Mouse (Mus musculus) fibroblast of lung, adult 2 months (primary cell): ENCODE measurements at regions not wholly inside any gene's neighbourhood (a gene's known extent, or its start where the extent isn't known, plus 50 kb on each side); places are given as distances from the start of the nearest gene placed in this dataset.
"Not testable (repeated sequence)": the region's sequence is repeated elsewhere in the genome, so short reads cannot be mapped to it uniquely, and the experiment has no call there.

Experiments used
- DNase-seq: peaks from one replicate; pipeline ENCODE4 v3.0.0-alpha.2; 2011; ENCODE audit warnings: low read depth

- no peak for DNase-seq
Measured at GRCm38 (mm10) chr10:120726369-120726768, 172.5 kb downstream of the Msrb3 start.

- DNase-seq, result no peak
Measured at GRCm38 (mm10) chr10:120721956-120722532, 176.9 kb downstream of the Msrb3 start.

DNA sequence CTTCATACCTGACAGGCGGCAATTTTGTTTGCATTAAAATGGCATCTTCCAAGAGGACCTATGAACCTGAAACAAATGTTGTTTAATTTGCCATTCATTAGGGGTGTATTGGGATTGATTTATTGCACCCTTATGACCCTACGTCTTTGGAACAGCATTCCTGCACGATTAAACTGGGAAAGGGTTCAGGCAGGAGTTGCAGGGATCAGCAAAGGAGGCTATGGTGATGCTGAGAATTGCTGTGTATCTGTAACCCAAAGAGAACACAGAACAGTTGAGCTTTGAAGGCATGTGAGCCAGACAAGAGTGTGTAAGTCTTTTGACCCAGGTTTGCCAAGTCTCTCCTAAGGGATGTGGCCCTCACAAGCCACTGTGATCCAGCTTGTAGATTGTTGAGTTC is 177.9 kb downstream of the Msrb3 start:
- DNase-seq, result no peak

DNA sequence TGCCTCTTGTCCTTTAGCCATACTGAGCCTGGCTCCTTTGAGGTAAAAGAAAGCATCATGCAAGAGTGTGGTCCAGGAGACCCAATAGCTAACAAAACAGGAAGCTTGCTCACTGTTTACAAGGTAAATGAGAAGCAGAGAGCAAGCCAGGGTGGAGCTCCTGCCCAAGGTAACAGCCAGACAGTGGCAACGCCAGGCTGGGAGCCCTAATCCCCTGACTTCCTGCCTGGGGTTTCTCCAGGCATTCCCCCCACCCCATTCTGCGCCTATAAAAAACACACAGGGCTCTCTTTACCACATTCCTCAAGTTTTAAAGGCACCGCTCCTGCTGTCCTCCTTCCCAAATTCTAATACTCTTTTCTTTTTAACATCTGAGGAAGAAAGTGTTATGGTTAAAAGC is 178.8 kb downstream of the Msrb3 start:
- no peak for DNase-seq

- DNase-seq, result peak; percentile 80
Measured at GRCm38 (mm10) chr10:120717159-120717567, 181.7 kb downstream of the Msrb3 start.

- DNase-seq, result no peak
Measured at GRCm38 (mm10) chr10:120716391-120716790, 182.5 kb downstream of the Msrb3 start.

DNA sequence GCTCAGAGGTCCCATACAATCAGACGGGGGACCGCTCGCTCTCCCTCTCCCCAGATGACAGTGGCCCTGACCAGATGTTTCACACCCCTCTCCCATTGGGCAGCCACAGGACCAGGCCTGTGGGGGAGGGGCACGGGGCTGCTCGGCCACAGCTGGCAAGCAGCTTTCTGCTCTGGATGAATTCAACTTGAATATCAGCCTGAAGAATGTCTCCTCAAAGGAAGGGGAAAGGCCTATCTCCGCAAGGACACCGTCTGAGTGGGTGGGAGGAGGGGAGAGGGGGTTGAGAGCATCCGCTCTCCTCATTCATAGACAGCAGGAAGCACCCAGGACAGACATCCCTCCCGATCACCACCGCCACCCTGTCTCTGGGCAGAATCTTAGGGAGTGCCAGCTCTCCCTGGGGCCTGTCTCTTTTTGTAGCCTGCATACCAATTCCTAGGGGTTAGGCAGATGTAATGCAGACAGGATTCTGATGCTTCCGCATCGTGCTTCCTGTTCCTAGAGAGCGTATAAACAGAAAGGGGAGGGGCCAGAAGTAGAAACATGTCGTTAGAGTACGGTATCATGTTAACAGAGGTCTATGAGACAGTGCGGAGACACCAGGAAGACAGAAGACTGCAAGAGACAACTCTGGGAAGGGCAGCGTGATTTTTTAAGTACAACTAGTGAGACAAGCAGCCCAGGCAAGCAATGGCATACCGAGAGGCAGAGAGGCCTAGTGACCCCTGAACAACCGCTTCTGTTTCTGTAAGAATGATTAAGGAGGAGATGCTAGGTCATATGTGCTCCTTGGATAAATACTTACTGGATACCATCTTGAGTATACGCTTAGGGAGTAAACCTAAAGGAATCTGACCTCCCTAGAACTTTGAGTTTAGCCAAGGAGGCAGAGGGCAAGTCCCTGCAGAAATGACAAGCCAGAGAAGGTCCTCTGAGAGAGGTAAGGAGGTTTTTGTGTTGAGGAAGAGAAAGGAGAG is 190.8 kb downstream of the Msrb3 start:
- no peak for DNase-seq

DNA sequence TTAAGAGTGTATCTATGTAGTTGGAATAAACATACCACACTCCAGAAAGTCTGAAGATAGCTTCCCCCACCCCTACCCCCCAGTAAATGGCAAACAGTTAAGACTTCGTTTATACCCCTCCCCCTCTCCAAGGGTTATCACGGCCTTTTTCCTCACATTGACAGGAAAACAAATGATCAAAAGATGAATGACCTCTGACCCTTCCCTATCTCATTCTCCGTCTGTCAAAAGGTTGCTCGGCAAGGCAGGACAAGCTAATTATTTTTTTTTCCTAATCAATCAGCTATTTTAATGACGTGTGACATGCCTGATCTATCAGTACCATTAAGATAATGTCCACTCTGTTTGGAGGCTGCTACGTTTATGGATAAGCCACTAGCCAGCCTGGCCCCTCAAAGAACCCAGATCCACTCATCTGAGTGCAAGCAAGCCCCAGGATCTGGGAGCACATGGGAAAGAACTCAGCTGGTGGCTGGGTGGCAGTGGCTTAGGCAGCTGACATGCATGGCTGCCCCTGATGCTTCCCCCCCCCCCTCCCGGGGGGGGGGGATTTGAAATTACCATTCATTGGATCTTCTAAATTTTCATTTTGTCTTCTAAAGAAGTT is 192.1 kb downstream of the Msrb3 start:
- no peak for DNase-seq

DNA sequence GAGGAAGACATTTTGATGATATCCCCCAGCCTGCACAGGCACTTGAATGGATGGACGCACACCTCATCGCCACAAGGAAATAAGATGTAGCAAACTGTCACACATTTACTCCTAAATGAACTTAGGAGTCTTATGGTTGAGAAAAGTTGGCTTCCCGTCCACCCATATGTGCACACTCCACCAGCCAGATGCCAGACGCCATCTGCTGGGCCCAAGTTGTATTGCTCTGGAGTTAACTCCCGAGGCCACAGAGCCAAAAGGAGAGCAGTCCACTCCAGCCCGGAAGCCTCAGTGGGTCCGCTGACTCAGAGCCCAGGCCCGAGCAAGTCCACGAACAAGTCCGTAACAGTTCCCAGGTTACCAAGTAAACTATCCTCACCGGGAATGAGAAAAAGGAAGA is 197.1 kb downstream of the Msrb3 start:
- peak; percentile 66 for DNase-seq

DNA sequence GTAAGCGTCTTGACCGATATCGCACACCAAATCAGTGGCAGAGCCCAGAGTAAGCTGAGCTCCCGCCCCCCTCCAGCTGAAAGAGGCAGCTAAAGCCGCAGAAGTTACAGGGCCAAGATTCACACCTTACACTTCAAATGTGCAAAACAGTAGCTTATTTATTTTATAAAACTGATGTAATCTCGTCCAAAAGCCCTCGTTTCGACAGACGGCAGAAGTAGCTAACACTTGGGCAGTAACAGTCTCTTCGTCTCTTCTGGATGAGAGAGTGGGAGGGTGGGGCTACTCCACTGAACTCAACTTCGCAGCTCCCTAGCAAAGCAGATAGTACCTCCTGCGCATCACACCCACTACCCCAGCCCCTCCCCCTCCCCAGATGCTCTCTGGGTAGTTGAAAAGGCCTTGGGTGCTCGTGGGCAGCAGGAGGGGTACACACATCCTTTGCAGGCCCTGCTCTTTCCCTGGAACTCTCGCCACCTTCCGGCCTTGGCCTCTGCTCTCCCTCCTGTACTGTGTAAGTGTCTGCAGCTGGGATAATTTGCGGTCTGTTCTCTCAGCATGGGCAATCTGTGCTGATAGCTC is 201.5 kb downstream of the Msrb3 start:
- no peak for DNase-seq

DNA sequence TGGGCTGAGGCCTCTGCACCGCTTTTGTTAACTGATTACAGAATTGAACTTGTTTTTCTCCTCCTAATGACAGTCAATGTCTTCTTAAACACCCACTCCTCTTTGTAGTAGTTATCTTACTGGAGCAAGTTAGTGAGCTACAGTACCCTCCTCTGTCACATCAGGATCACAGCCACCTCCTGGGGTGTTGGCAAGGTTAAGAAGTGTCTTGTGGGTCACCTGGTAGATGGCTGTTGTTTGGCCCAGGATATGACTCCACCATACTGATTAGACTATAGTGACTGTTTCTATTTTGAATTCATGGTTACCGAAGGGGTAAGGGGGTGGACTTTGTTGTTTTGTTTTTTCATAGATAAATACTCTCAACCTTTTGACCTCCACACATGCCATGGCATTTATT is 202.4 kb downstream of the Msrb3 start:
- DNase-seq, result no peak

- DNase-seq, result no peak
Measured at GRCm38 (mm10) chr10:120694472-120694871, 204.4 kb downstream of the Msrb3 start.

GRCm38 (mm10) chr10:120691451-120691850 is 207.4 kb downstream of the Msrb3 start:
- DNase-seq, result peak; percentile 84

GRCm38 (mm10) chr10:120686123-120686522 is 209.9 kb upstream of the Hmga2 start:
- no peak for DNase-seq

DNA sequence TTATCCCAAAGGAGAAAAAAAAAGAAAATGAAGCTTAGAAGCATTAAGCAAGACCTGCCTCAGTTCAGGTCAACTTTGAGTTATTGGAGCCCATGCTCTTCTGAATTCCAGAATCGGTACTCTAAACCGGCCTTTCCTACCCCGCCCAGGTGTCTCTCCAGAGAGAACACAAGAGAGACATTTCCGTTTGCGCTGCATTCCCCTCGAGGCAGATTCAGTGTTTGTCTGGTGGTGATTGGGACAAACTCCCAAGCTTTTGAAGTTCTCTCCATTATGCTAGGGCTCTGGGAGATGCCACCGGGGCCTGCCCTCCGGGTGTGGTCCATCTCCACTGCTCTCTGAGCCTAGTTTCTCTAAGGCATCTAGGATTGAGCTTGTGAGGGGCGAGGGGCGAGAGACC is 205.8 kb upstream of the Hmga2 start:
- no peak for DNase-seq

DNA sequence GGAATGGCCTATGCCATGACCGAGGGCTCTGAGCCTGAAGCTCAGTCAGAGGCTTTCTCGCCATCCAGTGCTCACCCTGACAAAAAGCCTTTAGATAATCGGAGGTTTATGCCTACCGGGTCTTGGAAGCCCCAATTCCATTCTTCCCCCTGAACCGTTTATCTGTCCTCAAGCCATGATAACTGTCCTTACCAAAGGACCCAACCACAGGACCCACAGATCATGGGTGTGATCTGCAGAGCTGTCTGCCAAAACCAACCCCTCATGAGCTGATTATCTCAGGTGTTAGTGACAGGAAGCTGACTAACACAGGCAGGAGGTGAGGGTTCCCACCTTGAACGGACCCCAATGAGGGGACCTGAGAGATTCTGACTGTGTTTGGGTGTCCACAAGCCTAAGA is 203.7 kb upstream of the Hmga2 start:
- DNase-seq, result no peak

DNA sequence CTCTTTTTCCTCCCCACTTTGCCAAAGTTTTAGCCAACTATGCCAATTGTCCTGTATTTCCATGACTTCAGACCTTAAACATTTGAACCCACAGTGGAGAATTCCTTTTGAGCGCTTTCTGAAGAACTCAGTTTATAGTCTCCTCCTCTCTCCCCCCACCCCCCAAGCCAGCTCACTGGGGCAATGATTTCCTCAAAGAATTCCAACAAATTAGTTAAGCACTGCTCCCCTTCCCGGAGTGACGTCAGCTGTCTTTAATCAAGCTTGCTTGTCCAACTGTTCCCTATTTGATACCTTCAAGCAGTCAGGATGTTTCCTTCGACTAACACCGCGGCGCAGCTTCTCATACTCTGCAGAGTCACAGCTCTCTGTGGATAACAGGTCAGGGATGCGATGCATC is 202.0 kb upstream of the Hmga2 start:
- no peak for DNase-seq

GRCm38 (mm10) chr10:120675369-120675768 is 199.1 kb upstream of the Hmga2 start:
- DNase-seq, result no peak

GRCm38 (mm10) chr10:120674321-120675045 is 198.2 kb upstream of the Hmga2 start:
- DNase-seq, result no peak

GRCm38 (mm10) chr10:120667678-120668031 is 191.4 kb upstream of the Hmga2 start:
- not testable (repeated sequence) for DNase-seq

DNA sequence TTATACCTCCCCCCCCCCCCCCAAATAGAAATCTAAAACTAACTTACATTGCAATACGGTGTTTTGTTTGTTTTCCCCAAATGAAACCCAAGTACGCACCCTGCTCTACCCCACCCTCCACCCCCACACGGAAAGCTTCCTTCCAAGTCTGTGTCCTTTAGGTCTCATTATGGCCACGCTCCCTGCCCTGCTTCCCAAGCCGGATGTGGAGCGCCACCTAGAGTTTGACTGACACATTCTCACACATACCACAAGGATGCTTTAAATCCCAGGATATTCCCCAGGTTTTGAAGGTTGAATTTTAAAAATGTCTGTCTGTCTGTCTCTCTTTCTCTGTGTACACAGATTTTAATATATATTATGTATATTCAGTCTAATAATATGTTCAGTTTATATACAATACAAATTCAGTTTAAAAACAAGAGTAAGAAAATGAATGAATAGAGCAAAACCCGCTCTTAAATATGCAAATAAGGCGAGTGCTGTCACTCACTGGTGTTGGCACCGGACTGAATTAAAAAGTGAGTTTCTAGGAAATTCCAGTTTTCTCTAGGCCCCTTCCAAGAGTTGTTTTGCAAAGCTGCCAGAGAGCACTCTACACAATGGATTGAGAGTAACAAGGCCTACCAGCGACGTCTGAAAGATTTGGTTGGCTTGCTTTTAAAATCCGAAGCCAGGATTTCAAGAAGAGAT is 190.9 kb upstream of the Hmga2 start:
- no peak for DNase-seq
